In genomic region chr7:139279571-139279970, GRCm38 (mm10) we compare ENCODE assay signal across 17 mouse cellular contexts. TPM values are rescaled to one million over a fixed set of nuclear protein-coding genes. Genes with fewer than 3 reads are reported as not detected.
DNase-seq lines count a peak whose midpoint lies in the region; ATAC-seq and TF ChIP-seq lines count a peak whose summit lies in the region.
"Had no signal": no experiment of that assay in that cellular context is flagged by ENCODE, and none has a peak within 500 bp of the region (broad histone marks: within the 10 kb centered on the region; RNA-seq: fewer than 3 reads in every experiment).

No protein-coding gene starts in this region.

- WGBS in heart, embryonic 11.5 days (ENCODE audit: insufficient replicate concordance): 65% methylated on average over 5 of the region's 5 CpGs
- 69% methylated on average over 5 of the region's 5 CpGs for WGBS in midbrain, postnatal 0 days
- 71% methylated on average over 5 of the region's 5 CpGs for WGBS in midbrain, embryonic 14.5 days
- 67% methylated on average over 5 of the region's 5 CpGs for WGBS in embryonic facial prominence, embryonic 13.5 days
- WGBS in hindbrain, postnatal 0 days: 60% methylated on average over 5 of the region's 5 CpGs

- H3K9me3 ChIP-seq in heart, embryonic 11.5 days (replicated peaks; ENCODE audit: control insufficient read depth, low read length): no peaks in the 10 kb centered on the region
- no peaks in the 10 kb centered on the region for H3K9me3 ChIP-seq in midbrain, postnatal 0 days (ENCODE audit: low read length)
- H3K9me3 ChIP-seq in midbrain, embryonic 14.5 days (ENCODE audit: control insufficient read depth, low read length): no peaks in the 10 kb centered on the region
- H3K9me3 ChIP-seq in embryonic facial prominence, embryonic 13.5 days: no peaks in the 10 kb centered on the region
- no peaks in the 10 kb centered on the region for H3K9me3 ChIP-seq in hindbrain, postnatal 0 days (ENCODE audit: low read length)
- H3K9me3 ChIP-seq: forebrain, embryonic 12.5 days; midbrain, embryonic 12.5 days had no signal

- H3K4me3 ChIP-seq in heart, embryonic 11.5 days (ENCODE audit: low read depth, low read length): no peak overlapping the region
- no peak overlapping the region for H3K4me3 ChIP-seq in midbrain, postnatal 0 days (ENCODE audit: low read depth, low read length)
- H3K4me3 ChIP-seq in midbrain, embryonic 14.5 days (replicated peaks; ENCODE audit: low read depth, low read length): no peak overlapping the region
- H3K4me3 ChIP-seq in embryonic facial prominence, embryonic 13.5 days: no peak overlapping the region
- H3K4me3 ChIP-seq in hindbrain, postnatal 0 days (ENCODE audit: low read length): no peak overlapping the region
- H3K4me3 ChIP-seq: forebrain, embryonic 12.5 days; midbrain, embryonic 12.5 days had no signal

- no peak for DNase-seq in heart, postnatal 25 days (ENCODE audit: low spot score)
- DNase-seq in midbrain, postnatal 0 days (ENCODE audit: low spot score): peak; percentile 28
- DNase-seq in midbrain, embryonic 14.5 days: no peak
- peak; percentile 36 for DNase-seq in hindbrain, postnatal 0 days (ENCODE audit: low spot score)
- DNase-seq in lung, postnatal 4 days: no peak
- DNase-seq: B cell, adult 2 months; cerebellum, adult 8-10 months; gastrocnemius, postnatal 36 days; kidney, adult 11 months; liver; liver, postnatal 0 days; right cerebral cortex, postnatal 4 days had no signal

- peaks cover 27% of the 10 kb centered on the region for H3K4me1 ChIP-seq in heart, embryonic 11.5 days (ENCODE audit: control insufficient read depth, insufficient read depth, low read length)
- 0 out of 2 replicates have a peak, but pooled peaks cover 4% of the 10 kb centered on the region for H3K4me1 ChIP-seq in midbrain, postnatal 0 days (ENCODE audit: insufficient read depth, low read length)
- H3K4me1 ChIP-seq in midbrain, embryonic 14.5 days (ENCODE audit: control insufficient read depth, insufficient read depth, low read length): peaks cover 11% of the 10 kb centered on the region; the same call in 1 of the 2 replicates
- H3K4me1 ChIP-seq in embryonic facial prominence, embryonic 13.5 days: peaks cover 61% of the 10 kb centered on the region
- no peaks in the 10 kb centered on the region for H3K4me1 ChIP-seq in hindbrain, postnatal 0 days (ENCODE audit: insufficient read depth, low read length)

- no peak overlapping the region for H3K27ac ChIP-seq in heart, embryonic 11.5 days (ENCODE audit: low read depth, low read length)
- no peak overlapping the region for H3K27ac ChIP-seq in midbrain, postnatal 0 days (ENCODE audit: low read depth, low read length)
- no peak overlapping the region; the same call in 1 of the 2 replicates for H3K27ac ChIP-seq in midbrain, embryonic 14.5 days (replicated peaks; ENCODE audit: low read depth, low read length)
- 0 out of 2 replicates have a peak overlapping the region, but pooled peaks have one; percentile 9 for H3K27ac ChIP-seq in embryonic facial prominence, embryonic 13.5 days
- no peak overlapping the region for H3K27ac ChIP-seq in hindbrain, postnatal 0 days
- H3K27ac ChIP-seq: kidney, postnatal 0 days; midbrain, embryonic 12.5 days had no signal

- ATAC-seq in heart, embryonic 11.5 days (replicated peaks; ENCODE audit: insufficient number of reproducible peaks, low FRiP score, low TSS enrichment): no peak
- 0 out of 2 replicates have a peak, but pooled peaks have one; percentile 34 for ATAC-seq in midbrain, postnatal 0 days (ENCODE audit: low FRiP score)
- no peak for ATAC-seq in midbrain, embryonic 14.5 days (ENCODE audit: low FRiP score, low TSS enrichment)
- ATAC-seq in embryonic facial prominence, embryonic 13.5 days (ENCODE audit: insufficient number of reproducible peaks, insufficient read depth, low FRiP score, low TSS enrichment, low read depth): no peak
- ATAC-seq in hindbrain, postnatal 0 days: peak; percentile 28; the same call in 1 of the 2 replicates
- ATAC-seq: liver, postnatal 0 days had no signal

- H3K9ac ChIP-seq in heart, embryonic 11.5 days (ENCODE audit: low read depth, low read length): 0 out of 2 replicates have a peak overlapping the region, but pooled peaks have one; percentile 34
- no peak overlapping the region for H3K9ac ChIP-seq in midbrain, postnatal 0 days (replicated peaks; ENCODE audit: low read length, poor library complexity, severe bottlenecking)
- H3K9ac ChIP-seq in midbrain, embryonic 14.5 days (replicated peaks; ENCODE audit: low read length): no peak overlapping the region
- no peak overlapping the region for H3K9ac ChIP-seq in embryonic facial prominence, embryonic 13.5 days
- no peak overlapping the region for H3K9ac ChIP-seq in hindbrain, postnatal 0 days (replicated peaks; ENCODE audit: low read length)
- H3K9ac ChIP-seq: forebrain, embryonic 12.5 days; liver, postnatal 0 days; midbrain, embryonic 12.5 days had no signal

- no peaks in the 10 kb centered on the region for H3K27me3 ChIP-seq in heart, embryonic 11.5 days (ENCODE audit: control insufficient read depth, insufficient read depth, low read length)
- H3K27me3 ChIP-seq in midbrain, postnatal 0 days (ENCODE audit: insufficient read depth, low read length): no peaks in the 10 kb centered on the region
- H3K27me3 ChIP-seq in midbrain, embryonic 14.5 days (ENCODE audit: control insufficient read depth, insufficient read depth, low read length): no peaks in the 10 kb centered on the region
- no peaks in the 10 kb centered on the region for H3K27me3 ChIP-seq in embryonic facial prominence, embryonic 13.5 days
- no peaks in the 10 kb centered on the region for H3K27me3 ChIP-seq in hindbrain, postnatal 0 days (ENCODE audit: insufficient read depth, low read length)
- H3K27me3 ChIP-seq: forebrain, embryonic 12.5 days; midbrain, embryonic 12.5 days had no signal

- intact Hi-C loops in heart, postnatal 25 days (cut with DNase I): no loop called here

- TF ChIP-seq CTCF in midbrain, postnatal 0 days (IDR thresholded peaks at IDR 0.05): no peak
- no peak for TF ChIP-seq CTCF in hindbrain, postnatal 0 days (IDR thresholded peaks at IDR 0.05; ENCODE audit: low read depth)

- H3K4me2 ChIP-seq in heart, embryonic 11.5 days: no peak overlapping the region
- no peak overlapping the region for H3K4me2 ChIP-seq in midbrain, postnatal 0 days (ENCODE audit: low read depth, low read length, poor library complexity, severe bottlenecking)
- H3K4me2 ChIP-seq in midbrain, embryonic 14.5 days (ENCODE audit: low read length): no peak overlapping the region
- H3K4me2 ChIP-seq in embryonic facial prominence, embryonic 13.5 days: no peak overlapping the region
- no peak overlapping the region for H3K4me2 ChIP-seq in hindbrain, postnatal 0 days (ENCODE audit: low read depth, low read length)
- H3K4me2 ChIP-seq: forebrain, embryonic 12.5 days; midbrain, embryonic 12.5 days had no signal

- no peaks in the 10 kb centered on the region for H3K36me3 ChIP-seq in heart, embryonic 11.5 days (ENCODE audit: control insufficient read depth, insufficient read depth, low read length)
- no peaks in the 10 kb centered on the region for H3K36me3 ChIP-seq in midbrain, postnatal 0 days (ENCODE audit: insufficient read depth, low read length)
- H3K36me3 ChIP-seq in midbrain, embryonic 14.5 days (ENCODE audit: control insufficient read depth, insufficient read depth, low read length): no peaks in the 10 kb centered on the region
- no peaks in the 10 kb centered on the region for H3K36me3 ChIP-seq in embryonic facial prominence, embryonic 13.5 days
- no peaks in the 10 kb centered on the region for H3K36me3 ChIP-seq in hindbrain, postnatal 0 days (ENCODE audit: insufficient read depth, low read length)
- H3K36me3 ChIP-seq: forebrain, embryonic 12.5 days; midbrain, embryonic 12.5 days had no signal

RNA-seq across cellular contexts. Expression of gene Pwwp2b, which starts 31.3 kb away (rescaled TPM):
- 8.4 TPM in 2 replicates for polyA plus RNA-seq in heart, embryonic 11.5 days (2014; fragmentation: Nextera tagmentation; extraction: Ambion mirVana)
- total RNA-seq in heart, postnatal 25 days (2021): 1 to 10 TPM; 8.7 to 9.7 TPM
- 3.4 and 3.5 TPM in 2 replicates for total RNA-seq in midbrain, postnatal 0 days (2014; rRNA removed)
- 4.5 and 4.7 TPM in 2 replicates for polyA plus RNA-seq in midbrain, postnatal 0 days (2015; fragmentation: Nextera tagmentation; extraction: Ambion mirVana)
- 3.5 and 4.1 TPM in 2 replicates for polyA plus RNA-seq in midbrain, embryonic 14.5 days (2014; fragmentation: Nextera tagmentation; extraction: Ambion mirVana)
- 13.7 and 16.0 TPM in 2 replicates for polyA plus RNA-seq in embryonic facial prominence, embryonic 13.5 days (2015; fragmentation: Nextera tagmentation; extraction: Ambion mirVana)
- total RNA-seq in hindbrain, postnatal 0 days (2014; rRNA removed): 6.6 and 6.7 TPM in 2 replicates
- polyA plus RNA-seq in hindbrain, postnatal 0 days (2015; fragmentation: Nextera tagmentation; extraction: Ambion mirVana): 4.0 and 4.8 TPM in 2 replicates

Comparison
In these comparisons a context has a peak if more than half of its experiments do, and no peak if none do; other contexts are left out.
1. ATAC-seq: peak in midbrain, postnatal 0 days (single experiment) and hindbrain, postnatal 0 days (single experiment); none in heart, embryonic 11.5 days (single experiment), midbrain, embryonic 14.5 days (single experiment) and embryonic facial prominence, embryonic 13.5 days (single experiment).
2. DNase-seq: peak in midbrain, postnatal 0 days (single experiment) and hindbrain, postnatal 0 days (single experiment); none in heart, postnatal 25 days (single experiment), midbrain, embryonic 14.5 days (single experiment) and lung, postnatal 4 days (0 of 2).